Comparison of ENCODE assay signal across 15 mouse cellular contexts in the genomic region with DNA sequence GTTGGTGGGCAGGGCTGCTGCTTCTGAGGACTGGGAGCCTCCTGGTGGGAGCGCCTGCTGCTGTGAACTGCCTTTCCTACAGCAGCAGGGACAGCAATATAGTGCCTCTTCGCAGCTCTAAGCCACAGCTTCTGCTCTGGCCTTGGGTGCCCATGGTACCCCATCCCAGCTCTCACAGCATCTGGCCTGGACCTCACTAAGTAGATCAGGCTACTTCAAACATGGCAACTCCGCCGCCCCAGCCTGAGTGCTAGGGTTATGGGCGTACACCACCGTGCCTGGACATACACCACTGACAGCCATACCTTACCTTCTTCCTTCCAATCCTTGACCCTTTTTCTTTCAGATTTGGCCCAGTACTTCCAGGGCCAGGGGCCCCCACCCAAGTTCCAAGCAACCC.
"Had no signal": no experiment of that assay in that cellular context is flagged by ENCODE, and none has a peak within 500 bp of the region (broad histone marks: within the 10 kb centered on the region; RNA-seq: fewer than 3 reads in every experiment).

No protein-coding gene starts in this region.

- H3K27ac ChIP-seq: neural tube, embryonic 15.5 days; stomach, embryonic 15.5 days; stomach, postnatal 0 days had no signal

- H3K9ac ChIP-seq: neural tube, embryonic 15.5 days; stomach, embryonic 15.5 days had no signal

- DNase-seq: retina, postnatal 1 day; right cerebral cortex, adult 18-20 months; right cerebral cortex, postnatal 14 days; right cerebral cortex, postnatal 25 days; right cerebral cortex, postnatal 4 days; spleen, adult 18-20 months; thymus, adult 18-20 months; thymus, adult 2 months; thymus, postnatal 14 days; thymus, postnatal 25 days; thymus, postnatal 36 days; thymus, postnatal 4 days had no signal

- H3K27me3 ChIP-seq: neural tube, embryonic 15.5 days; stomach, embryonic 15.5 days had no signal

- H3K9me3 ChIP-seq: neural tube, embryonic 15.5 days; stomach, embryonic 15.5 days had no signal

- H3K4me3 ChIP-seq: neural tube, embryonic 15.5 days; stomach, embryonic 15.5 days had no signal

- H3K4me2 ChIP-seq: neural tube, embryonic 15.5 days; stomach, embryonic 15.5 days had no signal
